Mouse (Mus musculus): ENCODE measurements around the gene Gm1527. TPM values are rescaled to one million over a fixed set of nuclear protein-coding genes. Genes with fewer than 3 reads are reported as not detected.

Gm1527 gene
- polyA plus RNA-seq, 1 experiment from 2014 or later: not detected

Other genes starting within 250 kb of the Gm1527 start
- 0.17 TPM in 1 of 2 replicates, not detected in the other for gene Slc2a2, start 194.7 kb upstream of the Gm1527 start, polyA plus RNA-seq (2014; fragmentation: Nextera tagmentation; extraction: Ambion mirVana)
- 17.5 and 19.5 TPM in 2 replicates for gene Eif5a2, start 111.3 kb upstream of the Gm1527 start, polyA plus RNA-seq (2014; fragmentation: Nextera tagmentation; extraction: Ambion mirVana)
- 280 and 339 TPM in 2 replicates for gene Rpl22l1, start 87.2 kb upstream of the Gm1527 start, polyA plus RNA-seq (2014; fragmentation: Nextera tagmentation; extraction: Ambion mirVana)
- gene Egfem1, start 189.4 kb downstream of the Gm1527 start, polyA plus RNA-seq (2014; fragmentation: Nextera tagmentation; extraction: Ambion mirVana): 4.3 and 6.7 TPM in 2 replicates

Data from hindbrain, embryonic 14.5 days (tissue).